Mouse (Mus musculus) layer of hippocampus, postnatal 36 days (tissue): ENCODE results near the gene Manba. TPM values are rescaled to one million over a fixed set of nuclear protein-coding genes. Genes with fewer than 3 reads are reported as not detected.
"Not testable (repeated sequence)": the region's sequence is repeated elsewhere in the genome, so short reads cannot be mapped to it uniquely, and the experiment has no call there.

ENCODE experiments used
- DNase-seq, 2 experiments: peaks; one replicate each; pipeline ENCODE4 v3.0.0; 2022
- total RNA-seq, 2 experiments: library from RNA; stranded (reverse); gene quantifications; 2 replicates each; pipeline ENCODE4 v1.2.3; 2021

Manba gene
- total RNA-seq, 2 experiments from 2014 or later, result 7.6 to 8.2 TPM

DNA sequence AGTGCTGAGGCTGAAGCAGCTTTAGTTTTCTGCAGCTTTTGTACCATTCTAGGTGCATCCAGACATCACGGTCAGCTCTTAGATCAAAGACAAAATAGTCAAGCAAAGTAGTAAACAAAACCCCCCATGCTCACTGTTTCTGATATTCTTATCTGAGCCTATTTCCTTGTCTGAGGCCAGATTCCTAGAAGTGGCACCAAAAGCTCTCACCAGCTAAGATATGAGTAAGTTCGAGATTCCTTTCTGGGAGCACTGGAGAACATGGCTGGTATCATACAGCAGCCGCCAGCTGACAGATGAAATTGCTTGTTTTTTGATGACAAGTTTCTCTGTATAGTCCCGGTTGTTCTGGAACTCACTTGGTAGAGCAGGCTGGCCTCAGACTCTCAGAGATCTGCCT lies 2.4 kb downstream of the Manba start:
- no peak for DNase-seq

DNA sequence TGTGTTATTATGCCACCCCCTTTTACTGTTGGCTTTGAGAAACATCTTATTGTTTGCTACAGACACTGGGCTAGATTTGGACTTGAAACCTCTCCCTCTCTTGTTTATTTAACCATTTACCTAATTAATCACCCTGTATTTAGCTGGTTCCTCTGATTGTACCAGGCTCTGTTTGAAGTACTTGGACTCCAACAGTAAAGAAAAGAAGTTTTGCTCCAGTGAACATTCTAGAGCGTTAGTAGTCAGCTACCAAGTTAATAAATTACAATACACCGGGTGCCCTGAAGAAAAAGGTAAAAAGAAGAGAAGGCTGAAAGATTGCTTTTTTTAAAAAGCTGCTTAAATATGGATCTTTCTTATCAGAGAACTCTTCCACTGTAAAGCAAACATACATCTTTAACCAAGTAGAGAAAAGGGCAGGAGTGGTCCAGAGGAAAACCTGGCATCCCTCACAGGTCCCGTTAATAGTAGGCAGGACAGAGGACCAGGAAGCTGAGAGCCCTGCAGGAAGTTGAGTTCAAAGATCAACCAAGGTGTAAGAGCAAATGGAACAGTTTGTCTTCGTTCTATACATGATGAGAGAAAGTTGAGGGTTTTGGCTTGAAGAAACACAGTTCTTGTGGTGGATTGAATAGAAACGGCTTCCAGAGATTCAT lies 4.6 kb downstream of the Manba start:
- no peak for DNase-seq

DNA sequence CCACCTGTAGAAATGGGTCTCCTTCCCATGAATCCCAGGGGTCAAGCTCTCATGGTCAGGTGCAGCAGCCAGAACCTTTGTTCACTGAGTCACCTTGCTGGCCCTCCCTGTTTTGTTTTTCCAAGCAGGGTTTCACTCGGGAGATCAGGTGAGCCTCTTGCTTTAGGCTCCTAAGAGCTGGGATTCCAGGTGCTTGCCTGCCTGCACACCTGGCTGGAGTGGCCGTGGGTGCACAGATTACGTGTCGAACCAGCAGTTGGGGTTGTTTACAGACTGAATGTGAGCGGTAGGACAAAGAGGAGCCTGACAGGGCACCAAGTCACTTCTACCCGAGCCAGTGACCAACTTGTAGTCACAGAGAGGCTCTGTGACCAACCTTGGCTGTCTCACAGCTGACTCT lies 5.7 kb downstream of the Manba start:
- DNase-seq, result no peak

DNA sequence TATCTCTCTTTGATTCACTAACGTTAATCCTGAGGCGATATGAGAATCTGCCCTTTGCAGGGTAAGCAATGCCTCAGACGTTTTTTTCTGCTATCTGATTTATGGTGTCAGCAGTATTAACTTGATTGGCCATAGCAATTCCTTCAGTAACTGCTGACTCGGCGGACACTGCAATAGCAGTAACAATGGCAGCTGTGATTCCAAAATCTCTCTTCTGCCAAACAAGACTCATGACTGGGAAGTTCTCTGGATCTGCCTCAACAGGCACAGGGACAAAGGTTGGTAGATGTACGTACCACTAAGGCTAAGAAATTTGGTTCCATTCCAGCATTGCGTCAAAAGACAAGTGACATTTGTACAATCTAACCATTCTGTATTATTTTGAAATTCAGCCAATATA lies 7.9 kb downstream of the Manba start:
- DNase-seq, result not testable (repeated sequence)

DNA sequence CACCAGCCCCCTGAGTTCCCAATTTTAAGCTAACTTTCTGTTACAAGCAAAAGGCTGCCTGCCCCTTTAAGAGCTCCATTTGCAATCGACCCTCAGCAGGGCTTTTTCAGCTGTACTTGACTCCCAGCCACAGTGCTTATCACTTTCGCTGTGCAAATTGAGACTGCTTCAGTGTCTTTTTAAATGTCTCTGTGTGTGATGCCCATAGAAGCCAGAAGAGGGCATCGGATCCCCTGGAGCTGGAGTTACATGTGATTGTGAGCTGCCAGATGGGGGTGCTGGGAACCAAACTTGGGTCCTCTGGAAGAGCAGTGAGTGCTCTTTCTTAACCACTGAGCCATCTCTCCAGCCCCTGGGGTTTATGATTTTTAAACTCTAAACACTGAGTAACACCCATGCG lies 12.5 kb downstream of the Manba start:
- not testable (repeated sequence) for DNase-seq

DNA sequence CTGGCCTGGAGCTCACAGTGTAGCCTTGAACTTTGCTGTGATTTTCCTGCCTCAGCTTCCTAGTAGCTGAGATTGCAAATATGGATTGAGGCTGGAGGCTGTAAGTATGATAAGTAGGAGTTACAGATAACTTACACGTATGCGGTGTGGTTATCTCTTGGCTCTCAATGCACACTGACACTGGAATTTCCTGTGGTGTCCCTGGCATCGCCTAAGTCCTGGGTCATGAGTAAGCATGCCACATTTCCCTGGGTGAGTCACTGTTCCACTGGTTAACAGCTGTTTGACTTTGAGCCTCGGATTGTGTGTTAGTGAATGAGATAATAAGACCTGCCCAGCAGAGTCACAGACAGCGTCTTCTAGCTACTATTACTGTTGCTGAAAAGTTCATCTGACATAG lies 13.5 kb downstream of the Manba start:
- no peak for DNase-seq

DNA sequence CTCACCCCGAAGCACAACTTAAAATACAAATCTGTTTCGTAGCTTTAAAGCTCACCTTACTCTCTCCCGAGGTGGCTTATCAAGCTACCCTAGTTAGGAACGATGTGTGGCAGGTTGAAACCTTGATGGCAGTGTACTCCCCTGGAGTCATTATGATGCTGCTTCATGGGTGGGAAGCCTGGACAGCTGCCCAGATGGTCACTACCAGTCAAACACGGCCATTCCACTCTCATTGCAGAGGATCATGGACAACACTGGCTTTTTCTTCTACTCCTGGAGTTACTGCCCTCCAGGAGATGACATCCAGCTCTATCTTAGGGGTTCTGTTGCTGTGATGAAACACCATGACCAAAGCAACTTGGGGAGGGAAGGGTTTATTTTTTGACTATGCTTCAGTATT lies 17.7 kb downstream of the Manba start:
- DNase-seq, result no peak

DNA sequence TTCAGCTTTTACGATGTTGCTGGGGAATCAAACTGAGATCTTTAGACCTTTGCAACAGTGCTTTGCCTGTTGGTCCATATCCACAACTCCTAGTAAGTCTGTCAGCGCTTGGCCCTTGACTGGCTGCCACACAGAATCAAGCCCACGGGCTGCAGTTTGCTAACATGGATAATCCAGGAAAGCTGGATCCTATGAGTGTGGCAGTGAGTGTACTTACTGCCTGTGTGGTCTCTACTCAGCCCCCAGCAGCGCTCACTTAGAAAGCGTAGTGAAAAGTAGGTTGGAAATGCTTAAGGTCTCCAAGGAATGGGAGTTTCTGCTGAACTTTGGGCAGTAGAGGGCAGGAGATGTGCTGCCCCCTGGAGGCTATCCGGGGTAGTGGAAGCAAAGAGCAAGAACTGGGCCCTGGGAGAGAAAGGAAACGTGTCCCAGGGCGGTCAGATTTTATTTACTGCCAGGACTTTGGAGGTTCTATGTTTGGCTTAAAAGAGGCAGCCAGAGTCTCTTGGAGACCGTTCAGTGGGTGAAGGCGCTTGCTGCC lies 20.0 kb downstream of the Manba start:
- DNase-seq, result peak; percentile 11 to 39

DNA sequence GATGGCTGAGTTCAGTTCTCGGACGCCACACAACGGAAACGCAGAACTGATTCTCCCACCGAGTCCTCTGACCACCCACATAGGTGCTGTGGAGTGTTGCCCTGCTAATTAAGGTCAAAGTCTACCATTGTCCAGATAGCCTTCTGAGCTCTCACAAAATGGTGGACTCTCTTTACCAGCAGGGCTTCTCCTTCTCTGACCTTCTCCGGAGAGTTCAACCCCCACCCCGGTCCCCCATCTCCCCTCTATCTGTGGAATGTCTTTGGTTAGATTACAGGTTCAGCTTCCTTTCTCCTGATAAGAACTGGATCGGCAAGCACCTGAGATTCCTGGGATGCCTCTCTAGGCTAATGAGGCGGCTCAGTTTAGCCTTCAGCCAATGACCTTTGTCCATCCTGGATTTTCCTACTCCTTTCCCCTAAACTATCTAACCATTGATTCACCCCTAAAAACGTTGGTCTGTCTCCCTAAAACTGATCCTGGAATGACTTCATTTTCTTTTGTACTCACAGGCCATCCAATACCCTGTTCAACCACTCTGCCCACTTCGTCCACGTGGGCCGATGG lies 20.6 kb downstream of the Manba start:
- DNase-seq, result no peak

DNA sequence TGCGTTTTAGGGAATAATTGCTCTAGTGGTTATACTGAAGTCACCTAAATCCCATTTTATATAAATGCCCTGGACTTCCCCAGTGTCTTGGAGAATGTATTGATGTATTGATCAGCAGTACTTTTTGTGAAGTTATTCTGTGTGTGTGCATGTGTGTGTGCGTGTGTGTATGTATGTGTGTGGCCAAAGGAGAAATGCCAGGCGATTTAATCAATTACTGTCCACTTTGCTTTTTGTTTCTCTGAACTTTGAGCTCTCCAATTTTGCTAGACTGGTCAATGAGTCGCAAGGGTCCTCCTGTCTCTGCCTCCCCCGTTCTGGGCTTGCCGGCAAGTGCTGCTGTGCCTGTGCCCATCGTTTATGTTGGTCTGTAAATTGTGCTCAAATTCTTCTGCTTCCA lies 22.1 kb downstream of the Manba start:
- no peak for DNase-seq

DNA sequence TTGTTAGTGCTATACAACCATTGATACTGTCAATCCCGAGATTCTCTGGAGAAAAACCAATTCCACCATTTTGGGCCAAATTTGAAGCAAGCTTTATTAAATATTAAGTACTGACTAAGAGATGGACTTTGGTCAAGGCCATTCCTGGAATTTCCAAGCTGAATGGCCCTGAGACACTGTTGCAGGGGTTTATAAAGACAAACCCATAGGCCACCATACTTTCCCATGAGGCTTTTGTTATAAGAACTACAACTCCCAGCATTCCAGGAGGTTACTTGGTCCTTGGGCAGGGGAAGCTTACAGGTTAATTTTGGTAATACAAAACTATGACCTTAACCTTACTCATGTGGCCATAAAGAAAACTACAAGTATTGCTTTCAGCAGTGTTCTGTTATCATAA lies 22.8 kb downstream of the Manba start:
- DNase-seq, result no peak

DNA sequence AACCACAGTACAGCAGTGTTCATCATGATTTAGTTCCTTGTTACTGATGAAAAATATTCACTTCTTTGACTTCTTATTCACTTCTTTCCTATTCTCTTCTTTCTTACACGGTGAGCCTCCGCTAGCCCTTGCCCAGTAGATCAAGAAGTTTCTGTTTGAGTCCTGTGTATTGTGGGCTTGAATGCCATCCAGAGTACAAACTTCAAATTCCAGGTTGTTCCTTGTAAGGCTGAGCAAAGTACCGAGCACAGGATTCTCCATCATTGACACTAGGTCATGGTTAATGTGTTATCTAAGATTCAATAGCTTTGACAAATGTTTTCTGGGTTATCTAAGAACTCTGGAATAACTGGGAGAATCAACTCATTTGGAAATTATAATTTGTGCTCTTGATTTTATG lies 25.0 kb downstream of the Manba start:
- DNase-seq, result no peak

DNA sequence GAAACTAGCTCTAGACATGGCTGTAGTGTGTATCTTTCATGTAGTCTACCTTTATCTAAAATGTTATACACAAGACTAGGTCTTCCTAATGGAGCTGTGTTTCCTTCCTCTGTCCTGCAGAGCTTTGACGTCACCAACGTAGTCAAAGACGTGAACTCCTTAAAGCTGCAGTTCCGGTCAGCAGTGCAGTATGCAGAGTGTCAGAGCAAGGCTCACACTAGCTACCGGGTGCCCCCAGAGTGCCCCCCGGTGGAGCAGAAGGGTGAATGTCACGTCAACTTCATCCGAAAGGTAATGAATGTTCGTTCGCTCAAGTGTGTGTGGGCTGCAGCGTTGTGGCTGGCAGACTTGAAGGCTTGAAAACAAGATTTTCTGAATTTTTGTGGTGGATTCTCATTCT lies 26.3 kb downstream of the Manba start:
- DNase-seq, result no peak

DNA sequence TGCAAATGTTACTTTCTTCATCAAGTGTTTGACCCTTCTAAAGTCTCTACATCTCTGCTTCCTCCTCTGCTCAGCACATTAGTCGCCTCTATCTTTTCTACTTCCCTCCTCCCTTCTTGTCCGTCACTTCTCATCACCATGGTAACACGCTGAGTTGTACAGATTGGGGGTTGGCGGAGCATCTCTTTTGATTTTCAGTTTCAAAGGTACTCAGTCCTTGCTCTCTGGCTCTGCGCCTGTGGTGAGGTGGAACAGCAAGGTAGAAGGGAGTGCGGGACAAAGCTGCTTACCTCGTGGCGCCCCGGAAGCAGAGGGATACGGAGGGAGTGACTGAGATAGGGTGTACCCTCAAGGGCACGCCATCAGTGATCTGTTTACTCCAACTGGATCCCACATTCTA lies 27.9 kb downstream of the Manba start:
- peak; percentile 31 to 44 for DNase-seq

DNA sequence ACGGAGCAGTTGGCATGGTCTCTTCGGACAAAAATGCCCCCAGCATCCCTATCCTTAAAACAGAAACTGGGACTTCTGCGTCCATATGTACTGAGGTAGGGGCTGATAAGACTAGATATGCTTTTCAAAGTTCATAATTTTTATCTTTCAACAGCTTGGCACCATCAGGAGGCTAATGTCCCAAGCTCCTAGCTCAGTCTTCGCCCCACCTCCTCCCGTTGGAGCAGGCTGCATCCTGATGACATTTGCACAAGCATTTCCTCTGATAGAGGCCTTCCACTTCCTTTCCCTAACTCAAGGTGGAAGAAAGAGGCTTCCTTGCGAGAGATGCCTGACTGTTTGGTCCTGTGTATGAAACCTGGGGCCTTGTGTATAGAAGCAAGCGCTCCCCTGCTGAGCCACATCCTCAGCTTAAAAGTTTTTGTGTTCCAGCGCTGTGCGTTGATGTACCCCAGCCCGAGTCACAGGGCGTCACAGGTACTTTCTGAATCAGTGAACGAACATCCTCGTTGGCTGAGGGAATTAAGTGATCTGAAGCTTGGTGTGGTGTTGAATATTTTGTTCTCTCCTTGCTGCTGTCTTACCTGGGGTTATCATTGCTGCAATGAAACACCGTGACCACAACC lies 28.5 kb downstream of the Manba start:
- DNase-seq, result no peak

DNA sequence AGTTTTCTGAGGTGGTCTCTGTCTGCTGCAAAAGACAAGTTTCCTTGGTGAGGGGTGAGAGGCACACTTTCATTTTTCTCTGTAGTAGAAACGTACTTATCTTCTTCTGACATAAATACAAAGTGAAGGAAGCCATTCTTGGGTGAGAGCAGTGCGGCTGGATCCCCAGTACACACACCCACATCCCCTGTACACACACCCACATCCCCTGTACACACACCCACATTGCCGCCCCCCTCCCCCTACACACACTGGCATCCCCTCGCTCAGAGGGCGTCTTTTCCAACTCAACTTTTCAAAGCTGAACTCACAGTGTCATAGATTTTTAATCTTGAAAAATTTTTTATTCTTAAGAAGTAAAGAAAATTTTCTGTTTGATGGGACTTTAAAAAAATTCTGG lies 29.8 kb downstream of the Manba start:
- DNase-seq, result no peak

DNA sequence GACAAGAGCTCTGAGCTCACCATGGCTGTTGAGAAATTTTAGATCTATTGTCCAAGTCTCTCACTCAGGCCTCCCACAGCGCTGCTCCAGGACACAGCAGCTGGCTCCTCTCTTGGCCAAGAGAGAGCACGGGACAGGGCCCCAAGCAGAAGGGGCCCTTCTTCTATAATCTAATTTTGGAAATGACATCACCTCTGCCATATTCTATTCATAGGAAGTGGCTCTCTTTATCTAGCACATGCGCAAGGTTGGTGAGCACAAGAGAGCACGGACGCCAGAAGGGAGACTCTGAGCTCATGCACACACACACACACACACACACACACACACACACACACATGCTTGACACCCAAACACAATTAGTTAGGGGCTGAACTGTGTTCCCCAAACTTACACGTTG lies 31.5 kb downstream of the Manba start:
- DNase-seq, result no peak

DNA sequence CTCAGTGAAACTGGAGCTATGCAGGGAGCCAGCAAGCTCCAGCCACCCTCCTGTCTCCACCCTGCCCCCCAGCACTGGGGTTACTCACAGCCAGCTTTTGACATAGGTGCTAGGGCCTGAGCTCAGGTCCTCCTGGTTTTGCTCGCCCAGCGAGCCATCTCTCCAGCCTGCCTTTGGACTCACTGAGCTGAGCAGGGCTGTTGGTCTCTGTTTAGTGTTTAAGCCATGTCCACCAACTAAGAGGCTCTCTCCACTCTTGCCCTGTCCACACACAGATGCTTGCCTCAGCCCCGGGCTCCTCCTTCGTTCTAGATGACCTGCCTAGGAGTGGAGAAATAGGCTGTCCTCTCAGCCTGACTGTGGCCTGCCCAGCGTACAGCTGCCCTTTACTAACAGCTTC lies 33.5 kb downstream of the Manba start:
- DNase-seq, result no peak

DNA sequence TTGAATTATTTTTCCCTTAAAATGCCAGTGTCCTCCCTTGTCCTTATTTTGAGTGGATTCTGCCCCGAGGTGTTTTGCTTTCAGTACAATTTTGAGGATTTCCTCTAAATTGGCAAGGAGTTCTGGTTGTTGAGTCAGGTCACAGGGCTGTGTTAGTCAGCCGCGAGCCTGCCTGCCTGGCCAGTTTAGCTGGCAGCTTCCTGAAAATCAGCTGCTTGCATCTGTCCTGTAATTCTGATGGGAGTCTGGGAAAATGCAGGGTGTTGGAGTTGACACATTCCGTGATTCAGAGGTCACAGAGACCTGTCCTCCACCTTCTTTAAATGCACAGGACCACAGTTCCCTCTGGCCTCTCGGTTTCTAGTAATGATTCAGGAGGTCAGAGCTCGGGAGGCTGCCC lies 34.2 kb downstream of the Manba start:
- DNase-seq, result no peak

DNA sequence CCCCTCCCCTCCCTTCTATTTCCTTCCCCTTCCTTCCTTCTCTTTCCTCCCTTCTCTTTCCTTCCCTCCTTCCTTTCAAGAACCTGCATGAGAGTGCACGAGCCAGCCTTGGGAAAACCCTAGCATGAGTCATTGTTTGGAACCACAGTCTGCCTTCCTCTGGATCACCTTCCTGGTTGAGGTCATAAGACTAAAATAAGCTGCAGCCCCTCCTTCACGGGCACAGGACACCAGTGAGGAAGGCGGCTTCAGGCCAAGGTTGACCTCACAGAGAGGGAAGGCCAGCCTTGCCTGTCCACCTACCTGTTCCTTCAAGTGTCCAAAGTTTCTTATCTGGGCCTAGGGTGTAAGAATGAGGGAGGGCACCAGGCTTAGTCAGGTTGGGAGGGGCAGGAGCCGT lies 36.6 kb downstream of the Manba start:
- no peak for DNase-seq

DNA sequence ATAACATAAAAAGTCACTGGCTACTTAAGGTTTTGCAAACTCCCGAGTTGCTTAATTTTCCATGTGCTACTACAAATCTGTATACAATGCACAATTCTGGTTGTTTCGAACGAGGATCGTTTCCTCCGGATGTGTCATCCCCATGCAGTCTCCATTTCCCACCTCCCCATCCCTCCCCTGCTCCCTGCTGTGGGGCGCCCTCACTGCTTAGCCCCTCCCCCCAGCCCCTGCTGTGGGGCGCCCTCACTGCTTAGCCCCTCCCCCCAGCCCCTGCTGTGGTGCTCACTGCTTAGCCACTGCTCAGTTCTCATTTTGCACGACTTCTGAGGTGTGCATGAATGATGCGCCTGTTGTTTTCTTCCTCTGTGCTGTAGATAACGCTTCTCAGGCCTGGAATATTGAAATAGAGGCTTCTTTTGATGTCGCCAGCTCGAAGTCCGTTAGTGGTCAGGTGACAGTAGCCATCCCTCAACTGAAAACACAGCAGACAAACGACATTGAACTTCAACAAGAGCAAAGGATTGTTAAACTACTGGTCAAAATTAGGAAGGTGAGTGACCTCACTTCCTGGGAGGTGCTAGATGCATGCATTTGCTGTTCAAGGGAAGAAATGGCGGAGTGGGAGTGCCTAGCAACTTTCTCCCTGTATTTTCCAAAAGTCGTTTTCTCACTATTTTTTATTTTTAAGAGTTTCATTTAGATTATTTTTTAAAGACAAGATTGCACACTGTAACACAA lies 37.4 kb downstream of the Manba start:
- DNase-seq, result no peak

DNA sequence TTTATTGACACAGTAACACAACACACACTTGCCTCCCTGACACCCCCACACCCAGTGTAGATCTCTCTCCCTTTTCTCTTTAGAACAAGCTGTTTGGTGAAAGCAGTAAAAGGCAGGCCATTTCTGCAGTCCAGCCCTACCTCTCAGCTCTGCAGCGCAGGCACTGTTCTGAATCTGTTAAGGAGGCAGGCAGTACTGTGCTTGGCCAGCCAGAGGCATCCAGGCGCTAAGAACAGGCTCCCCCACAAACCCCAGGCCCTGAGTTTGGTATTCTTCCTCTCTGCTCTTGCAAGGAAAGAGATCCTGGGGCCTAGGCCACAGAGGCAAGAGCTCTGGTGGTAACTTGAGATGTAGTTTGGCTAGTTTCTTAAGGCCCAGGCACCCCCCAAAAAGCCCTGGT lies 39.5 kb downstream of the Manba start:
- not testable (repeated sequence) for DNase-seq

DNA sequence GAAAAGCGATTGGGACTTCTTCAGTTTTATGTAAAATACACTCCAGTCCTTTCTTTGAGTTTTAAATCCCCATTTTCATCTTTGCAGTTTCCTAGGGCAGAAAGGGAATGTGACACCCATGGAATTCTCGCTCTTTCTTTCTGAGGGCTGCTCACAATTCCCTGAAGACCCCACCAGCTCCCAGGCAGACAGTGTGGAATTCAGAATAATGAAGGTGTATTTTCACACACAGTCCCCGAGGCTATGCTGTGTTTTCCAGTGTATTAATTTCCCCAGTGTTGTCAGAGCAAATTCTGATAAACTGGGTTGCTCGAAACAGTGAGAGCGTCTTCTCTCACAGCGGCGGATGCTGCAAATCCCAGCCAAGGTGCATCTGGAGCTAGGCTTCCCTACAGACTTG lies 44.3 kb downstream of the Manba start:
- DNase-seq, result no peak
